Mouse (Mus musculus) MEL (cell line): ENCODE measurements around the gene Tmem106a.

Experiments
- CTCF ChIP-seq, 3 experiments: IDR thresholded peaks in 2 of 3; conservative IDR thresholded peaks in 1 of 3; 2 replicates each; pipeline ENCODE4 v1.5.1; 2011 to 2012; ENCODE audit warnings: low read length in 3 of 3, low read depth in 2 of 3, mild to moderate bottlenecking in 2 of 3, improper control_type of control experiment in 1 of 3, inconsistent platforms in 1 of 3, mixed read lengths in 1 of 3, moderate library complexity in 1 of 3; ENCODE audit not compliant: control insufficient read depth in 1 of 3, insufficient read depth in 1 of 3, poor library complexity in 1 of 3, severe bottlenecking in 1 of 3
- ELF1 ChIP-seq: IDR thresholded peaks from 2 replicates; pipeline ENCODE4 v1.6.1; 2014; ENCODE audit warnings: low read depth, mild to moderate bottlenecking, inconsistent platforms, low read length, improper control_type of control experiment, moderate library complexity
- ETS1 ChIP-seq: IDR thresholded peaks from 2 replicates; pipeline ENCODE4 v1.6.1; 2012; ENCODE audit warnings: low read depth, mild to moderate bottlenecking, inconsistent platforms, low read length, improper control_type of control experiment, moderate library complexity
- GATA1 ChIP-seq: IDR thresholded peaks from 2 replicates; pipeline ENCODE4 v1.6.1; 2011; ENCODE audit warnings: low read depth, low read length, improper control_type of control experiment
- MAX ChIP-seq: IDR thresholded peaks from 2 replicates; pipeline ENCODE4 v1.6.1; 2011; ENCODE audit warnings: low read length, improper control_type of control experiment
- MYC ChIP-seq: IDR thresholded peaks from 2 replicates; pipeline ENCODE4 v1.6.1; 2011; ENCODE audit warnings: low read depth, mild to moderate bottlenecking, low read length, improper control_type of control experiment, moderate library complexity
- POLR2A ChIP-seq, 2 experiments: IDR thresholded peaks; 2 replicates each; pipeline ENCODE4 v1.6.1; 2011 to 2012; ENCODE audit warnings: low read length in 2 of 2, mild to moderate bottlenecking in 2 of 2, control low read depth in 1 of 2, improper control_type of control experiment in 1 of 2, low read depth in 1 of 2, moderate library complexity in 1 of 2; ENCODE audit not compliant: control insufficient read depth in 1 of 2, insufficient read depth in 1 of 2, poor library complexity in 1 of 2
- POLR2AphosphoS5 ChIP-seq: IDR thresholded peaks from 2 replicates; pipeline ENCODE4 v1.6.1; 2012; ENCODE audit warnings: low read depth, borderline replicate concordance, mild to moderate bottlenecking, inconsistent platforms, low read length, moderate library complexity, mixed read lengths
- ZMIZ1 ChIP-seq: IDR thresholded peaks from 2 replicates; pipeline ENCODE4 v1.6.1; 2012; ENCODE audit warnings: low read depth, mild to moderate bottlenecking, inconsistent platforms, low read length, improper control_type of control experiment, moderate library complexity

- TF ChIP-seq CTCF (IDR thresholded peaks at IDR 0.05 in 2 of 3, conservative IDR thresholded peaks at IDR 0.05 in 1 of 3; ENCODE audit: control insufficient read depth in 1 of 3, insufficient read depth in 1 of 3, low read depth in 2 of 3, low read length in 3 of 3, poor library complexity in 1 of 3, severe bottlenecking in 1 of 3) (no peak), GATA1 (no peak), MYC (no peak), ELF1 (no peak), POLR2AphosphoS5 (no peak), POLR2A (IDR thresholded peaks at IDR 0.05; ENCODE audit: control insufficient read depth in 1 of 2, insufficient read depth in 1 of 2, low read depth in 1 of 2, low read length in 2 of 2, poor library complexity in 1 of 2) (no peak), MAX (no peak), ETS1 (no peak), ZMIZ1 (no peak)
Observed at GRCm38 (mm10) chr11:101635660-101636059, 53.6 kb downstream of the Tmem106a start.
